Mouse (Mus musculus) lung, postnatal 4 days (tissue): ENCODE data around the gene Ube2dnl2.

Experiments
- DNase-seq, 2 experiments: peaks; one replicate each; pipeline ENCODE4 v3.0.0; 2021

Gene Ube2dnl2

DNA sequence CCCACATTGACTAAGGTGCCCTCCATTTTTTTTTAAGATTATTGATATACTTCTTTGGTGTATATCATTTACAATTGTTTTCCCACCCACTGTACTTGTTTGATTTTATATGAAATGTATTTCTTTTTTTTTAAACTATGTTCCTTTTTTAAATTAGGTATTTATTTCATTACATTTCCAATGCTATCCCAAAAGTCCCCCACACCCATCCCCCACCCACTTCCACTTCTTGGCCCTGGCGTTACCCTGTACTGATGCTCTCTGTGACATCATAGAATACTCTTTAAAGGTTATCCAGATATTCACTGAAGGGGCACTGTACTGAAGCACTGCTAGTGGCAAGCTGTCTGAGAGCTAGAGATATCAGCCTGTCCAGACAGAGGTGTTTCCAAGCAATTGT is at the start of gene Ube2dnl2:
TSS of gene Ube2dnl2 (plus strand) at position 301 of the 400 bp plus-strand sequence.
- no peak for DNase-seq

DNA sequence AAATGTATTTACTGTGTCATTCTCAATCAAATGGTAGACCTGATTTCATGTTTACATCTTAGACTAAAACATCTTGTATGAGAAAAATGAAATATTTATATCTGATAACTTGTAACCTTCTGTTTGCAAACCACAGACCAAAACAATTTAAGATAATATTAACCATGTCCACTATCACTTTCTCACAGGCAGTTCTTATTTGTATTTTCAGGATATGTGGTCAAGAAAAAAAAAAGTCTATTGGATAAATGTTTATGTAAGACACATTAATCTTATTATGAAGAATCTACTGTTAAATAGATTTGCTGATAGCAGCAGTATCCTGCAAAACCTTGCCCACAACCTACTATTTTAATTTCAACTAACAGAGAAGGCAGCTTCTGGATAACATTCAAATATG is 11.9 kb upstream of the Ube2dnl2 start:
- DNase-seq: no peak

DNA sequence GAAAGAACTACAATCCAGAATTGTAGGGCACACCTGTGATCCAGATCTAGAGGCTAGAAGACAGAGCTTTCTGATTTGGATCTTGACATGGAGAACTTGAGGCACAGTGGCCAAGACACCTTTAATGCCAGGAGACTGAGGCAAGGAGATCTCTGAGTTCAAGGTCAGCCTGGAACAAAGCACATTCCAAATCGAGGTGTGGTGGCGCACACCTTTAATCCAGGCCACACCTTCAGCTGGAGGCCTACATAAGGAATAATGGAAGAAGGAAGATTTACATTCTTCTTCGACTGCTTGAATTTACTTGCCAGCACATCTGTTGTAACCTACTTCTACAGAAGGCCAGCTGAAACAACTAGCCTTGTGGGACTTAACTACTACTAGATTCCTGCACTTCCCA is 9.9 kb upstream of the Ube2dnl2 start:
- no peak for DNase-seq

DNA sequence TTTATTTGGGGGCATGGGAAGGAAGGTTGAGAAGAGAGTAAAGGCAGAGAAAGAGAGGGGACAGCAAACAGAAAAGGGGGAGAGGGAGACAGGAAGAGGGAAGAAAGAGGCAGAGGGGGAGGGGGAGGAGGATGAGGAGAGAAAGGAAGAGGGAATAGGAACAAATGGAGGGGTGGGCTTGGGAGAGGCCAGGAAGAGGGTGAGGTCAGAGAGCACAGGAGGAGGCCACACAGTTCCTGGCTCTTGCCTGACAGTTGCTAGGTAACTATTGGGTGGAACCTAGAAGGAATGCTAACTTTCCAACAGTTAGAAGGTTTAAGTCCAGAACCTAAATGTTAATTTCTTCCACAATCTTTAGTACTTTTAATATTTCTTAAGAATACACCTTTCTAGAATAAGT is 4.0 kb upstream of the Ube2dnl2 start:
- DNase-seq: no peak

DNA sequence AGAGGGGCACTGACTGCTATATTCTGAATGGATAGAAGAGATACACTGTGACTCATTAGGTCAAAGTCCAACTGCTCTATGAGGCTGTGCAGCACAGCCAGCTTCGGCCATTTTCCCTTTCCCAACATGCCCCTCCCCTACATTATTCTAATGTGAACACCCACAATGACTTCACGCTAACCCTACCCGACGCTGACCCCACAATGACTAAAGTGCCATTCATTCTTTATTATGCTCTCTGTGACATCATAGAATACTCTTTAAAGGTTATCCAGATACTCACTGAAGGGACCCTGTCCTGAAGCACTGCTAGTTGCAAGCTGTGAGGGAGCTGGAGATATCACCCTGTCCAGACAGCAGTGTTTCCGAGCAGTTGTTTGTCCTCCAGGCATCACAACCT is 2.7 kb upstream of the Ube2dnl2 start, which contains the start of gene Ube2dnl1:
TSS of gene Ube2dnl1 (plus strand) at position 301 of the 400 bp plus-strand sequence.
- DNase-seq: no peak

DNA sequence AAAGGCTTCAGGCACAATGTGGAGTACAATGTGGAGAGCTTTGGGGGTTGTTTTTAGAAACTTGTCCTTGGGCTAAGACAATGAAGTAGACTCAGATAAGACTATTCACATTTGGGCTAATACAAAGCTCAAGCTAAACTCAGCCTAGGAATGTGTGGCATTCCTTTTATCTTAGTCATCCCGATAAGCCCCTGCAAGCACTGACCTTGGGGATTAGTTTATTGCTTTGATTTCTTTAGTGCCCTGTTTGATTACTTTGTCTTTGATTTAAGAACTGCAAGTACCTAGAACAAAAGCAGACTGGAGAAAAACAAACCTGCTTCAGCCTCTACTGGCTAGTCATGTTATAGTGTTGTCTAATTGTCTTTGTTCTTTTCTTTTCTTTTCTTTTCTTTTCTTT is 47.7 kb downstream of the Ube2dnl2 start:
- DNase-seq: no peak
